Mouse (Mus musculus) hindbrain, embryonic 16.5 days (tissue): Measurements from ENCODE around the gene Ifi202b. TPM values are rescaled to one million over a fixed set of nuclear protein-coding genes. Genes with fewer than 3 reads are reported as not detected.
"Not testable (repeated sequence)": the region's sequence is repeated elsewhere in the genome, so short reads cannot be mapped to it uniquely, and the experiment has no call there.

ENCODE experiments used
- ATAC-seq: fragments of 200-750 bp; cut with Nextera tagmentation; 2 replicates; pipeline ENCODE4 v1.8.0; 2017; ENCODE audit warnings: moderate TSS enrichment, moderate library complexity
- H3K27ac ChIP-seq: fragments of 300-500 bp; sonication (generic); 2 replicates; pipeline ENCODE4 v1.5.1; 2014; ENCODE audit warnings: low read depth, mild to moderate bottlenecking, control low read depth, low read length, moderate library complexity
- H3K27me3 ChIP-seq: fragments of 300-500 bp; sonication (generic); replicated peaks from 2 replicates; pipeline ENCODE4 v1.6.1; 2014; ENCODE audit warnings: low read length; ENCODE audit not compliant: control insufficient read depth, insufficient read depth
- H3K36me3 ChIP-seq: fragments of 300-500 bp; sonication (generic); 2 replicates; pipeline ENCODE4 v1.6.1; 2014; ENCODE audit warnings: mild to moderate bottlenecking, low read length, moderate library complexity, mixed read lengths; ENCODE audit not compliant: control insufficient read depth, insufficient read depth
- H3K4me1 ChIP-seq: fragments of 300-500 bp; sonication (generic); 2 replicates; pipeline ENCODE4 v1.6.1; 2014; ENCODE audit warnings: low read depth, low read length; ENCODE audit not compliant: control insufficient read depth, insufficient read depth
- H3K4me2 ChIP-seq: fragments of 300-500 bp; sonication (generic); 2 replicates; pipeline ENCODE4 v1.6.1; 2014; ENCODE audit warnings: mild to moderate bottlenecking, low read length, control low read depth, moderate library complexity
- H3K4me3 ChIP-seq: fragments of 300-500 bp; sonication (generic); 2 replicates; pipeline ENCODE4 v1.5.1; 2014; ENCODE audit warnings: mild to moderate bottlenecking, low read length, control low read depth, moderate library complexity
- H3K9ac ChIP-seq: fragments of 300-500 bp; sonication (generic); 2 replicates; pipeline ENCODE4 v1.6.1; 2014; ENCODE audit warnings: low read depth, mild to moderate bottlenecking, control low read depth, low read length, moderate library complexity
- H3K9me3 ChIP-seq: fragments of 300-500 bp; sonication (generic); 2 replicates; pipeline ENCODE4 v1.6.1; 2014; ENCODE audit warnings: mild to moderate bottlenecking, low read length, moderate library complexity; ENCODE audit not compliant: control insufficient read depth
- WGBS: fragments of 180-500 bp; shearing (Covaris S2); extraction: QIAGEN DNeasy Blood & Tissue Kit; methylation state at CpG from one replicate; pipeline ENCODE4 v1.1.7; 2014; 5-methylcytosine and 5-hydroxymethylcytosine counted together
- polyA plus RNA-seq: library from polyadenylated mRNA; unstranded; fragments of >200 nt; fragmentation: Nextera tagmentation; extraction: Ambion mirVana; gene quantifications from 2 replicates; pipeline ENCODE4 v1.2.1, GENCODE M21; 2015

The Ifi202b gene
- polyA plus RNA-seq, 1 experiment from 2014 or later, result 0.11 TPM

DNA sequence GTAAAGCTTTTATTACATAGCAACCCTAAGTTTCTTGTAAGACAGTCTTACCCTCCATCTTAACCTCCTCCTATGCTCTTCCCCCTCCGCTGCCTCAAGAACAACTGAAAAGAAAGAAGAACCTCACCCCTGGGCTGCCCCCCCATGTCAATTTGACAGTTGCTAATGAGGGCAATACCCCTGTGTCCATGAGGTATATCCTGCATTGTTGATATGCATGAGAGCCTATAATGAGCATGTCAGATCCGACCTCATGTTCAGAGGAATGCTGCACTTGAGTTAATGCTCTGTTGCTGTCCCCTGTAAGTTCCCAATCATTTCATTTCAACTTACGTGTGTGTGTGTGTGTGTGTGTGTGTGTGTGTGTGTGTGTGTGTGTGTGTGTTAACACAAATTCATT lies 22.5 kb downstream of the Ifi202b start:
- H3K27ac ChIP-seq, H3K4me3 ChIP-seq, H3K27me3 ChIP-seq, H3K4me2 ChIP-seq, H3K36me3 ChIP-seq, H3K4me1 ChIP-seq, H3K9me3 ChIP-seq, H3K9ac ChIP-seq, ATAC-seq: not testable (repeated sequence)
- 39% methylated on average over 3 of the region's 3 CpGs for WGBS

DNA sequence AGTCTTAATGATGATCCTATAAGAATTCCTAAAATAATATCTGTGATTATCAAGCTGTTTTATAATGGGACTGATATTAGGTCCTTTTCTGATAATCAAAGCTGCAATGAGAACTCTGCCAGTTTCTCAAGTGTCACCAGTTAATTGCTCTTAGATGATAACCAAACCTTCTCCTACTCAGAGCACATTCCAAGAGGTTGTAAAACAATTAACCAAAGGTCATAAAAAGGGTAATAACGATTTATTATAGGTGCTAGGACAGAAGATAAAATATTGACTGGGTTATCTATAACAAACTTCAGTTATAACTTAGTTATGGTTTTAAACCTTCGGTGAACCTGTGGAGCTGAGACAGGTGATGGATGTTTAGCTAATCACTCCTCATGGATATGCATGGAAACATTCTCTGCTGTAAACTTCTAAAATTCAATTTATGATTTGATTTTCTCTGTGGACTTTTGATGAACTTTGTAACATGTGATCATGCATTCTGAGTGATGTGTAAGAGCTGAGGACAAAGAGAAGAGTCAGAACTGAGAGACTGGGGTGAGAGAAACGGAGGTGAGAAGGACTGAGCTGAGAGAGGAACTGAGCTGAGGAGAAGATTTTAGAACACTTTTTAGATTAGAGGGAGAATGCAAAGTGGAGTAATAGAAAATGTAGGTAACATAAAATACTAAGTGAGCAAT lies 26.6 kb downstream of the Ifi202b start:
- not testable (repeated sequence) for H3K27ac ChIP-seq, H3K9ac ChIP-seq, H3K4me2 ChIP-seq, ATAC-seq, H3K4me3 ChIP-seq, H3K27me3 ChIP-seq, H3K9me3 ChIP-seq, H3K36me3 ChIP-seq, H3K4me1 ChIP-seq
- 71% methylated on average over 3 of the region's 3 CpGs for WGBS

GRCm38 (mm10) chr1:173955071-173955796 lies 27.3 kb downstream of the Ifi202b start:
- no peak overlapping the region for H3K4me3 ChIP-seq
- no peak for ATAC-seq
- WGBS, result 83% methylated on average over 2 of the region's 2 CpGs
- H3K4me2 ChIP-seq, result no peak overlapping the region
- H3K9ac ChIP-seq, result no peak overlapping the region
- H3K9me3 ChIP-seq, result no peaks in the 10 kb centered on the region
- no peaks in the 10 kb centered on the region for H3K27me3 ChIP-seq
- H3K27ac ChIP-seq, result no peak overlapping the region
- H3K4me1 ChIP-seq, result no peaks in the 10 kb centered on the region
- no peaks in the 10 kb centered on the region for H3K36me3 ChIP-seq

DNA sequence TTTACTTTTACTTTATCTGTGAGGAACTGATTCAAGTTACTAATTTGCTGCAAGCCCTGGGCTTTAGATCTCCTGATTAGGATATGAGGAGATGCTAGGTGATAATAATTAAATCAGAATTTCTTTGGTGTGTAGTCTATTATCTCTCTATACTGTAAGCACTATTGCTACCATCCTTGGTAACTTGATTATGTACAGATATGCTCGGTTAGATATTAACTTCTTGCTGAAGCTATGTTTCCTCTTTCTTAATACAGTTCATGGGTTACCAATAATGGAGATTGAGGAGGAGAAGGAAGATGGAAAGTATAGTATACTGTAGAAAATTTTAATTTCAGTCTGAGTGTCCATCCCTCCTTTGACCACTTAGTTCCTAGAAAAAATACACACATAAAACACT lies 29.0 kb downstream of the Ifi202b start:
- H3K27me3 ChIP-seq, result no peaks in the 10 kb centered on the region
- ATAC-seq, result no peak
- H3K36me3 ChIP-seq, result no peaks in the 10 kb centered on the region
- no peak overlapping the region for H3K4me3 ChIP-seq
- H3K4me2 ChIP-seq, result no peak overlapping the region
- WGBS, result 93% methylated on average over 1 of the region's 1 CpGs
- H3K4me1 ChIP-seq, result no peaks in the 10 kb centered on the region
- no peak overlapping the region for H3K27ac ChIP-seq
- no peaks in the 10 kb centered on the region for H3K9me3 ChIP-seq
- H3K9ac ChIP-seq, result no peak overlapping the region

DNA sequence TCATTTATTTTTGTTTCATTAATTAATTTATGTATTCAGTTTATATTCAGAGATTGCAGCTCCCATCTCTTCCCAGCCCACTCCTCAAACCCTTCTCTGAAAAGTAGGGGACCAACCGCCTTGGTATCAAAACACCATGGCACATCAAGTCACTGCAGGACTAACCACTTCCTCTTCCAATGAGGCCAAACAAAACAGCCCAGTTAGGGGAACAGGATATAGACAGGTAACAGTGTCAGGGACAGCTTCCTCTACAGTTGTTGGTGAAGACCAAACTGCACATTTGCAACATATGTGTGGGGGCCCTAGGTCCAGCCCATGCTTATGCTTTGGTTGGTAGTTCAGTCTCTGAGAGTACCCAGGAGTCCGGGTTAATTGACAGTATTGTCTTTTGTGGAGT lies 33.5 kb downstream of the Ifi202b start:
- not testable (repeated sequence) for H3K27ac ChIP-seq, H3K36me3 ChIP-seq, H3K27me3 ChIP-seq, H3K4me3 ChIP-seq, H3K4me1 ChIP-seq, H3K4me2 ChIP-seq, H3K9ac ChIP-seq, H3K9me3 ChIP-seq, ATAC-seq
- WGBS, result 93% methylated on average over 2 of the region's 2 CpGs

DNA sequence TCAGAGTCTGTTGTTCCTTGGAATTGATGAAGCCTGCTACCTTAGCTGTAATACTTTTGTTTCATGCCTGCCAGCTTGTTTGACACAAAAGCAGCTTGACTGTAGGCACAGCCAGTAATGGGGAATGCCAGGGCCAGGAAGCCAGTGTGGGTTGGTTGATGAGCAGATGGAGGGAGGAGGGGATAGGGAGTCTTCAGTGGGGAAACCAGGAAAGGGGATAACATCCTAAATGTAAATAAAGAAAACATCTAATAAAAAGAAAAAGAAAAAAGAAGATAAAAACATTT lies 39.8 kb downstream of the Ifi202b start:
- H3K4me3 ChIP-seq, H3K27ac ChIP-seq, H3K4me1 ChIP-seq, H3K9me3 ChIP-seq, H3K9ac ChIP-seq, H3K4me2 ChIP-seq, H3K36me3 ChIP-seq, H3K27me3 ChIP-seq: not testable (repeated sequence)
- 0 out of 2 replicates have a peak, but pooled peaks have one; percentile 20 for ATAC-seq

DNA sequence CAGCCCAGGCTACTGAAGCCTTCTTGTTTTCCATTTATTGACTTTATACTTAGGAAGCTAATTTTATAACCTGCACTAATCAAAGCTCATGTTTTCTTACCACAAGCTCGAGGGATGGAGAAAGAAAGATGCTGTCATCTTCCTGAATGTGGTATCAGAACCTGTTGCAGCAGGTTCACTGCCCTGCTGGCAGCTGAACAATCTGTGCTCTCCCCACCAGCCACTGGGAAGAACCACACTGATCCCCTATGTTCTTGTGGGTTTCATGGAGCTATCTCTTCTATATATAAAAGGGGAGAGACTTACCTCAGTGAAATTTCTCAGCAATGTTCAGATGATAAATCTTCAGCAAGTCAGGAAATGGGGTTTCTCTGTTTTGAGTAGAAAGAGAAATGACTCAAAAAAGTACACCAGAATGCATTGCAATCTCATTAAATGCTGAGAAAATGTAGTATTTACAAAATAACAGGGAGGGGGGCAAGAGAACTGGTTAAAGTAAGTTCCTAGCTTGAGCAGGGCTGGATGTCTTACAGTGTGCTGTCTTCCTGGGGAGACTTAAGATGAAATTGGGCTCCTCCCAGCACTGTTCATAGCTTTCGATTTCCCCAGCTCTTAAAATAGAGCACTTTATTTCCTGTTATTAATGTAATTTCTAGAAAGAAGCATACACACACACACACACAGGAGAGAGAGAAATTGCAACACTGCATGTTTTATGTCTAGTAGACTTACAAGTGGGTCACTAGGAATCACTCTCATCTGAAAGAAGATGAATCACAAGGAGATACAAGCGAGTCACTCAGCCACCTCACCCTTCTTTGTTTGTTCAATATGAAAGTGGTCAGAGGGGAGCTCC lies 40.4 kb downstream of the Ifi202b start, which contains the start of the genes Mndal and Ifi203:
Gene Mndal (minus strand): TSS at position 568 of the 856 bp plus-strand sequence.
Gene Ifi203 (minus strand): TSS at position 749 of the 856 bp plus-strand sequence.
- not testable (repeated sequence) for H3K4me2 ChIP-seq, H3K27me3 ChIP-seq, H3K36me3 ChIP-seq, H3K9me3 ChIP-seq, H3K4me3 ChIP-seq, ATAC-seq, H3K27ac ChIP-seq, H3K4me1 ChIP-seq, H3K9ac ChIP-seq
- WGBS, result 81% methylated on average over 3 of the region's 3 CpGs

DNA sequence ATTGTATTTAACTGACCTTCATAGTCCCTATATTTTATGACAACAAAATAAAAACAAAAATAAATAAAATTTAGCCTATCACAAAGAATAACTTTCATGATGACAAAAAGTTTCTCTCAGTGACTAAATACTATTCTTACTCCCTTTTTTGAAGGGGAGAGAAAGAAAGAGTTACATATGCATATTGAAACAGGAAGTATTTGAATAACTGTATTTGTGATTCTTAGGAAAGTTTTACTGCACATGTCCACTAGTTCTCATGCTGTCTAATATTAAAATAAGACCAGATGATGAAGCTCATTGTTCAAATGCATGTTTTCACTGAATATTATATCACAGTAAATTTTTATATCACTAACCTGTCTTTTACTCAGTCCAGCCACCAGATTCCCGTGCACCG lies 41.0 kb downstream of the Ifi202b start:
- not testable (repeated sequence) for ATAC-seq, H3K4me1 ChIP-seq, H3K4me2 ChIP-seq, H3K27me3 ChIP-seq, H3K4me3 ChIP-seq, H3K27ac ChIP-seq, H3K9me3 ChIP-seq, H3K36me3 ChIP-seq, H3K9ac ChIP-seq
- WGBS, result 97% methylated on average over 2 of the region's 2 CpGs

DNA sequence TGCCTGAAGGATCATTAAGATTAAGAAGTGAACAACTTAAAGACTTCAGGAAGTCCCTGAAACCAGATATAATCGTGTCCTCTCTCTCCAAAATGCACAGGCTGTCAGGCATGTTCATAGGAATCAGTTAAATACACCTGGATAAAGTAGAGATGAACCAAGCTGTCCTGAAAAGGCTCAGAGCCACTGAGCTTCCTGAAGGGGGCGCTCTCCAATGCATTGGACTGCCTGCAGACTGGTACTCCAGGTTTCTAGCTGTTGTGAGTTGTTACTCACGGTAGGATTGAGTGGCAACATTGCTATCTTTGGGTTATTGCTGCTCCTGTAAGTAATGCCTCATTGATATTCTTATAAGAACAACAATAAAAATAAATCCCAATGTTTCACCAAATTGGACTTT lies 63.3 kb downstream of the Ifi202b start:
- H3K27me3 ChIP-seq, ATAC-seq: not testable (repeated sequence)
- WGBS, result 93% methylated on average over 2 of the region's 3 CpGs

More for the DNA sequence above, 63.3 kb downstream of the Ifi202b start:
- not testable (repeated sequence) for H3K9ac ChIP-seq, H3K4me1 ChIP-seq, H3K4me2 ChIP-seq, H3K4me3 ChIP-seq, H3K36me3 ChIP-seq, H3K9me3 ChIP-seq, H3K27ac ChIP-seq
